Mouse (Mus musculus) kidney, postnatal 4 days (tissue): Measurements from ENCODE around the gene Synj1.

ENCODE experiments used
- DNase-seq, 2 experiments: peaks; one replicate each; pipeline ENCODE4 v3.0.0; 2021; ENCODE audit warnings: mixed read lengths in 2 of 2

Gene Synj1

GRCm38 (mm10) chr16:91011021-91011683 is at the start of gene Synj1:
Gene Synj1 (minus strand): TSS chr16:91011308.
- DNase-seq = peak; percentile 91 to 95

- no peak for DNase-seq
Observed at GRCm38 (mm10) chr16:91057741-91058140, 46.6 kb upstream of the Synj1 start.

- DNase-seq = no peak
Observed at GRCm38 (mm10) chr16:91057261-91057660, 46.2 kb upstream of the Synj1 start.

- peak; percentile 46 to 65 for DNase-seq
Observed at GRCm38 (mm10) chr16:91056043-91056821, 45.1 kb upstream of the Synj1 start.

- DNase-seq = no peak
Observed at GRCm38 (mm10) chr16:91055150-91055549, 44.0 kb upstream of the Synj1 start.

- DNase-seq = no peak
Observed at GRCm38 (mm10) chr16:91053599-91053998, 42.5 kb upstream of the Synj1 start.

- DNase-seq = peak; percentile 71
Observed at GRCm38 (mm10) chr16:91045511-91045910, 34.4 kb upstream of the Synj1 start.

- DNase-seq = peak; percentile 99
Observed at GRCm38 (mm10) chr16:91044270-91045182, 33.4 kb upstream of the Synj1 start, which contains the start of gene Paxbp1. Gene Paxbp1 (minus strand): TSS chr16:91044543.

GRCm38 (mm10) chr16:91043461-91044248 is 32.5 kb upstream of the Synj1 start:
- peak; percentile 71 to 87 for DNase-seq

GRCm38 (mm10) chr16:91042640-91043039 is 31.5 kb upstream of the Synj1 start:
- no peak for DNase-seq

GRCm38 (mm10) chr16:91035866-91036265 is 24.8 kb upstream of the Synj1 start:
- DNase-seq = no peak

- no peak for DNase-seq
Observed at GRCm38 (mm10) chr16:91030751-91031150, 19.6 kb upstream of the Synj1 start.

GRCm38 (mm10) chr16:91029901-91030300 is 18.8 kb upstream of the Synj1 start:
- no peak for DNase-seq

GRCm38 (mm10) chr16:91029161-91029743 is 18.1 kb upstream of the Synj1 start:
- DNase-seq = no peak

- DNase-seq = no peak
Observed at GRCm38 (mm10) chr16:91026290-91026689, 15.2 kb upstream of the Synj1 start.

GRCm38 (mm10) chr16:91023384-91023783 is 12.3 kb upstream of the Synj1 start:
- DNase-seq = peak; percentile 37 to 47

GRCm38 (mm10) chr16:91020842-91021483 is 9.9 kb upstream of the Synj1 start:
- DNase-seq = no peak

- DNase-seq = no peak
Observed at GRCm38 (mm10) chr16:91019476-91019875, 8.4 kb upstream of the Synj1 start.

GRCm38 (mm10) chr16:91015761-91016160 is 4.7 kb upstream of the Synj1 start:
- DNase-seq = no peak

GRCm38 (mm10) chr16:91011847-91012246 is 739 bp upstream of the Synj1 start:
- DNase-seq = no peak

GRCm38 (mm10) chr16:91010581-91011020 is 507 bp downstream of the Synj1 start:
- DNase-seq = no peak
